Mouse (Mus musculus) liver, embryonic 16.5 days (tissue): Measurements from ENCODE around the gene Mrps2. TPM values are rescaled to one million over a fixed set of nuclear protein-coding genes. Genes with fewer than 3 reads are reported as not detected.

ENCODE experiments used
- ATAC-seq: fragments of 200-750 bp; cut with Nextera tagmentation; 2 replicates; pipeline ENCODE4 v1.8.0; 2017; ENCODE audit warnings: low read depth, mild to moderate bottlenecking, moderate number of reproducible peaks, moderate library complexity
- H3K27ac ChIP-seq: fragments of 300-500 bp; sonication (generic); 2 replicates; pipeline ENCODE4 v1.5.1; 2014; ENCODE audit warnings: mild to moderate bottlenecking, low read length
- H3K27me3 ChIP-seq: fragments of 300-500 bp; sonication (generic); 2 replicates; pipeline ENCODE4 v1.6.1; 2014; ENCODE audit warnings: low read depth, low read length, mixed read lengths; ENCODE audit not compliant: control insufficient read depth, insufficient read depth
- H3K36me3 ChIP-seq: fragments of 300-500 bp; sonication (generic); 2 replicates; pipeline ENCODE4 v1.6.1; 2014; ENCODE audit warnings: mild to moderate bottlenecking; ENCODE audit not compliant: control insufficient read depth, insufficient read depth
- H3K4me1 ChIP-seq: fragments of 300-500 bp; sonication (generic); 2 replicates; pipeline ENCODE4 v1.6.1; 2014; ENCODE audit warnings: low read depth, low read length, mixed read lengths; ENCODE audit not compliant: control insufficient read depth
- H3K4me2 ChIP-seq: fragments of 300-500 bp; sonication (generic); 2 replicates; pipeline ENCODE4 v1.6.1; 2014; ENCODE audit warnings: low read depth, low read length, mixed read lengths
- H3K4me3 ChIP-seq: fragments of 300-500 bp; sonication (generic); 2 replicates; pipeline ENCODE4 v1.5.1; 2014; ENCODE audit warnings: low read depth, mild to moderate bottlenecking, low read length
- H3K9ac ChIP-seq: fragments of 300-500 bp; sonication (generic); 2 replicates; pipeline ENCODE4 v1.6.1; 2014; ENCODE audit warnings: low read depth, low read length
- H3K9me3 ChIP-seq: fragments of 300-500 bp; sonication (generic); replicated peaks from 2 replicates; pipeline ENCODE4 v1.6.1; 2016; ENCODE audit warnings: low read length; ENCODE audit not compliant: control insufficient read depth
- WGBS: fragments of 180-500 bp; shearing (Covaris S2); extraction: QIAGEN DNeasy Blood & Tissue Kit; methylation state at CpG from one replicate; pipeline ENCODE4 v1.1.7; 2014; ENCODE audit not compliant: insufficient replicate concordance; 5-methylcytosine and 5-hydroxymethylcytosine counted together
- polyA plus RNA-seq: library from polyadenylated mRNA; unstranded; fragments of >200 nt; fragmentation: Nextera tagmentation; extraction: Ambion mirVana; gene quantifications from 2 replicates; pipeline ENCODE4 v1.2.1, GENCODE M21; 2015

The Mrps2 gene
- polyA plus RNA-seq = 21.5 and 22.3 TPM in 2 replicates

- Histone ChIP-seq H3K9me3 (no peaks in the 10 kb centered on the region), H3K4me2 (peak within 1 kb of the TSS; percentile 74), H3K36me3 (peaks cover 11% of the 10 kb centered on the region), H3K27me3 (peaks cover 5% of the 10 kb centered on the region; the same call in 1 of the 2 replicates), H3K4me1 (peaks cover 8% of the 10 kb centered on the region), H3K4me3 (peak within 1 kb of the TSS; percentile 80), H3K27ac (no peak within 1 kb of the TSS), H3K9ac (peak within 1 kb of the TSS; percentile 80)
- ATAC-seq = peak; percentile 85
- WGBS = under 1% methylated on average over 52 of the region's 52 CpGs
Observed at GRCm38 (mm10) chr2:28467860-28468485, at the start of gene Mrps2. Gene Mrps2, plus strand, starts transcription at chr2:28468066.

GRCm38 (mm10) chr2:28419898-28420297 lies 48.0 kb upstream of the Mrps2 start:
- ATAC-seq = no peak

DNA sequence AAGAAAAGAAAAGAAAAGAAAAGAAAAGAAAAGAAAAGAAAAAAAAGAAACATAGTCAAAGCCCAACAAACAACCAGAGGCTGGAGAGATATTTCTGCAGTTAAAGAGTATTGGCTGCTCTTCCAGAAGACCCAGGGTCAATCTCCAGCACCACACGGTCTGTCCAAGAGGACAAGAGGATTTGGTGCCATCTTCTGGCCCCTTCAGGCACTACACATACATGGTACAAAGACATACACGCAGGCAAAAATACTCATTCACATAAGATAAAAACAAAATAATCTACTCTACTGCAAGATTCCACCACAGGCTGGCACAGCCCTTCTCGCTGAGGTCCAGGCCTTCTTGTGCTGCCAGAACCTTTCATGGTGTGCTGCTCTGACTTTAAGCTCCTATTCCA lies 44.7 kb upstream of the Mrps2 start:
- Histone ChIP-seq H3K4me2 (no peak overlapping the region), H3K4me1 (no peaks in the 10 kb centered on the region), H3K27me3 (no peaks in the 10 kb centered on the region), H3K9me3 (no peaks in the 10 kb centered on the region), H3K36me3 (no peaks in the 10 kb centered on the region), H3K4me3 (no peak overlapping the region), H3K9ac (no peak overlapping the region), H3K27ac (no peak overlapping the region)
- no peak for ATAC-seq
- WGBS = 16% methylated on average over 3 of the region's 3 CpGs

More at GRCm38 (mm10) chr2:28419898-28420297, 48.0 kb upstream of the Mrps2 start:
- H3K27me3 ChIP-seq = no peaks in the 10 kb centered on the region
- no peak overlapping the region for H3K9ac ChIP-seq
- H3K4me3 ChIP-seq = no peak overlapping the region
- no peak overlapping the region for H3K27ac ChIP-seq
- H3K4me1 ChIP-seq = no peaks in the 10 kb centered on the region; the same call in 1 of the 2 replicates
- no peaks in the 10 kb centered on the region for H3K9me3 ChIP-seq
- WGBS = 15% methylated on average over 4 of the region's 4 CpGs
- H3K36me3 ChIP-seq = no peaks in the 10 kb centered on the region
- H3K4me2 ChIP-seq = no peak overlapping the region

- no peak overlapping the region for H3K9ac ChIP-seq
- WGBS = 71% methylated on average over 6 of the region's 6 CpGs
- H3K27me3 ChIP-seq = no peaks in the 10 kb centered on the region
- no peaks in the 10 kb centered on the region for H3K4me1 ChIP-seq
- H3K27ac ChIP-seq = no peak overlapping the region
- H3K36me3 ChIP-seq = no peaks in the 10 kb centered on the region
- no peaks in the 10 kb centered on the region for H3K9me3 ChIP-seq
- ATAC-seq = no peak
- no peak overlapping the region for H3K4me2 ChIP-seq
- H3K4me3 ChIP-seq = no peak overlapping the region
Observed at GRCm38 (mm10) chr2:28427226-28427625, 40.6 kb upstream of the Mrps2 start.

DNA sequence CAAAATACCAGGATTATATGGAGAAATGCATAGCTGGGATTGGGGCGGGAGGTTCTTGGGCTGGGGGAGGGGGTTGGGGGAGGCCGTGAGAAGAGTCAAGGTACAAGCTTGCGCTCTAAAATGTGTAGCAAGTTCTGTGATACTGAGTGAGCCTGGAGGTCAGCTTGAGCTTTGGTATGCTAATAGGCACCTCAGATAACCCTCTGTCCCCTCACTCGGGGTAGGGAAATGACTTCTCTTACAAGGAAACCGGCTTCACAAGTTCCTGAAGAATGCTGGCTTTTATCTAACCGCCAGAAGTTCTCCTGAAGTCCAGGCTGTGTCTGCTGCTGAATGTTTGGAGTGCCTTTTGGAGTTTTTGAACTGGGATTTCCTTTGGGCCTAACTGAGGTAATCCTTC lies 37.0 kb upstream of the Mrps2 start:
- ATAC-seq = no peak
- H3K36me3 ChIP-seq = no peaks in the 10 kb centered on the region
- H3K27ac ChIP-seq = no peak overlapping the region
- no peaks in the 10 kb centered on the region for H3K4me1 ChIP-seq
- no peak overlapping the region for H3K4me3 ChIP-seq
- H3K27me3 ChIP-seq = no peaks in the 10 kb centered on the region
- WGBS = 48% methylated on average over 6 of the region's 6 CpGs
- H3K4me2 ChIP-seq = no peak overlapping the region
- H3K9ac ChIP-seq = no peak overlapping the region
- no peaks in the 10 kb centered on the region for H3K9me3 ChIP-seq

GRCm38 (mm10) chr2:28432811-28433210 lies 35.1 kb upstream of the Mrps2 start:
- no peak overlapping the region for H3K4me2 ChIP-seq
- ATAC-seq = no peak
- H3K4me1 ChIP-seq = no peaks in the 10 kb centered on the region
- H3K36me3 ChIP-seq = no peaks in the 10 kb centered on the region
- H3K27ac ChIP-seq = no peak overlapping the region
- no peak overlapping the region for H3K9ac ChIP-seq
- no peaks in the 10 kb centered on the region for H3K9me3 ChIP-seq
- H3K4me3 ChIP-seq = no peak overlapping the region
- 17% methylated on average over 1 of the region's 1 CpGs for WGBS
- no peaks in the 10 kb centered on the region for H3K27me3 ChIP-seq

- no peak overlapping the region for H3K4me3 ChIP-seq
- no peak for ATAC-seq
- no peak overlapping the region for H3K27ac ChIP-seq
- no peak overlapping the region for H3K9ac ChIP-seq
- no peaks in the 10 kb centered on the region for H3K9me3 ChIP-seq
- H3K4me2 ChIP-seq = no peak overlapping the region
- H3K36me3 ChIP-seq = no peaks in the 10 kb centered on the region
- no peaks in the 10 kb centered on the region for H3K4me1 ChIP-seq
- WGBS = 0% methylated on average over 1 of the region's 2 CpGs
- H3K27me3 ChIP-seq = no peaks in the 10 kb centered on the region
Observed at GRCm38 (mm10) chr2:28433512-28433911, 34.4 kb upstream of the Mrps2 start.

DNA sequence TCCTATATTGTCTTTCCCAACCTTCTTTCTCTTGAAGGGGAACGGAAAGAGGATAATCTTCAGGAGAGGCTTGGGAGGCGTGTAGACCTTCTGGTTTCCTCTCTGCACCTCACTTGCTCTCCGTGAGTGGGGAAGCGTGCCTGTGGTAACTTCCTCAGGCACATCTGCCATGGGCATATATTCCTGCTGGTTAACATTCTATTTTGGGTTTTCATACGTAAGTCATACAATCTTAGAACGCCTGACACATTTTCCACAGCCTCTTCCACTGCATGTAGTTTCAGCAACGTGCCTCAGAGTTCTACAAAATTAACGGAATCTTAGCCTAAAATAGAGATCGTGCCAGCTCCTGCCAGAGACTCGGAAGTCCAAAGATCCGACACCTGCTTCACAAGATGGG lies 32.5 kb upstream of the Mrps2 start:
- H3K4me1 ChIP-seq = no peaks in the 10 kb centered on the region
- H3K4me2 ChIP-seq = no peak overlapping the region
- H3K27ac ChIP-seq = no peak overlapping the region
- no peaks in the 10 kb centered on the region for H3K27me3 ChIP-seq
- no peak for ATAC-seq
- no peaks in the 10 kb centered on the region for H3K36me3 ChIP-seq
- H3K9ac ChIP-seq = no peak overlapping the region
- 64% methylated on average over 11 of the region's 11 CpGs for WGBS
- H3K4me3 ChIP-seq = no peak overlapping the region
- no peaks in the 10 kb centered on the region for H3K9me3 ChIP-seq

- H3K4me2 ChIP-seq = no peak overlapping the region
- no peak for ATAC-seq
- peaks cover 4% of the 10 kb centered on the region for H3K27me3 ChIP-seq
- H3K9ac ChIP-seq = no peak overlapping the region
- H3K4me1 ChIP-seq = no peaks in the 10 kb centered on the region
- H3K9me3 ChIP-seq = no peaks in the 10 kb centered on the region
- no peak overlapping the region for H3K4me3 ChIP-seq
- H3K27ac ChIP-seq = no peak overlapping the region
- H3K36me3 ChIP-seq = no peaks in the 10 kb centered on the region
- 55% methylated on average over 6 of the region's 6 CpGs for WGBS
Observed at GRCm38 (mm10) chr2:28440842-28441241, 27.0 kb upstream of the Mrps2 start.
